Mouse (Mus musculus): Measurements from ENCODE around the gene Popdc3.
"Not testable (repeated sequence)": the region's sequence is repeated elsewhere in the genome, so short reads cannot be mapped to it uniquely, and the experiment has no call there.

The Popdc3 gene

GRCm38 (mm10) chr10:45177798-45178197 lies at the start of gene Popdc3:
TSS of gene Popdc3 (plus strand) at chr10:45178098.
- DNase-seq (ENCODE audit: low spot score in 2 of 2): not testable (repeated sequence)

GRCm38 (mm10) chr10:45129105-45129504 lies 48.8 kb upstream of the Popdc3 start:
- DNase-seq (ENCODE audit: low spot score in 2 of 2): no peak

DNA sequence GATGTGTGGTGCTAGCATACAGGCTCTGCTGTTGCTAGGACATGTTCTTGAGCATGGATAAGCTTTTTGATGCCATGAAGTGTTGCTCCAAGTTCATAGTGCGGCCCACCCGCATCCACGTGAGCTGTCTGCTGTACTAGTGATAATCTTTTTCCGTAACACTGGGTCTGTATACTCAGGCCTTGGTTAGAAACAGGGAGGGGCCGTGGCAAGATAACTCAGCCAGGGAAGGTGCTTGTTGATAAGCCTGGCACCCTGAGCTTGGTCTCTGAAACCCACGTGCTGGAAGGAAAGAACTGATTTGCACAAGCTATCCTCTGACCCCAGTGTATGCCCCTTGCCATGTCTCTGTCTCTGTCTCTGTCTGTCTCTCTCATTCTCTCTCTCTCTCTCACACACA lies 47.9 kb upstream of the Popdc3 start:
- DNase-seq (ENCODE audit: low spot score in 2 of 2): no peak

GRCm38 (mm10) chr10:45132371-45132770 lies 45.5 kb upstream of the Popdc3 start:
- no peak for DNase-seq (ENCODE audit: low spot score in 2 of 2)

DNA sequence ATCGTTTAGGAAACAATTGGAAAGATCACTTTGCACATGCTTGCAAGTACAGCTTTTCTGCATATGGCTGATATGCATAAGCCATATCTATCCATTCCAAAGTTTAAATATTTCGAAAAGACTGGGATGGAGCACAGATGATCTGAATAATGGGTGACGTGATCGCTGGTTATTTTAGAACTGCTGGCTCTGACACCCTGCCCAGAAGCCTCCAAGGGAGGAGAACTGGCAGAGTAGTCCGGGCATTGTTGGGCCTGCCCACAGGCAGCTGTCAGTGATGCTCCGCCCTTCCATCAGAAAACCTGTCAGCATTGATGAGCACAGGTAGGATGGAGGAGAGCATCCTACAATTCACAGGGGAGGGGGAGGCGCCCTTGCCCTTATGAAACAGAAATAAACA lies 41.1 kb upstream of the Popdc3 start:
- DNase-seq (ENCODE audit: low spot score in 2 of 2): no peak

GRCm38 (mm10) chr10:45139910-45140309 lies 38.0 kb upstream of the Popdc3 start:
- DNase-seq (ENCODE audit: low spot score in 2 of 2): no peak

DNA sequence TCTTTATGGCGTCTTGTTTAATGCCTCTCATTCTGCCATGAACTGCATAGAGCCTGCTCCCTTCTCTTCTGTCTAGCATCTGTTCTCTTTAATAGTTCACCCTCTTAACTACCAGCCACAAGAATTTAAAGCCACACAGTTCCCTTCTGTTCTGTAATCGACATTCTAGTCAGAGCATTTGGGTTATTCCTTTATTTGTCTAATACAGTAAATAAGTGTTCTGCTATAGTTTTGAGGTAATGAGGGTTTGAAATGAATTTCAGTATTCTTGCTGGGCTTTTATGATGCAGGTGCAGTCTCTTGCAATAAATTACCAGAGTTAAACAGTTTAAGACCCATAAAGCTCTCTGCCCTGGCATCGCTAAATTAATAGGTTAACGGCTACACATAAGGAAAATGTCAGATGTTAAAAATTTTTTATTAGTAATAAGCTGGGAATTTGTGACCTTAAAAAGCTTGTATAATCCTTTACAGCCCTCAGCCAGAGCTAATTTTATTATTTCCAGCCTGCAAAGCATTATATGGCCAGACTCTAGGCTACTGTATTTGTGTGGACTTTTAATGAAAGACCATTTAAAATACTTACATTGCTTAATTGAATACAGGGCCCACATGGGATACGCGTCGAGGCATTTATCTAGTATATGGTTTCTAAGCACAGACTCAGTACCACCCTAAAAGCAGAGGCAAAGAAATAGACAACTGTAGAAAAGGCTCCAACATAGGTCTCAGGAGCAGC lies 37.3 kb upstream of the Popdc3 start:
- no peak for DNase-seq (ENCODE audit: low spot score in 2 of 2)

DNA sequence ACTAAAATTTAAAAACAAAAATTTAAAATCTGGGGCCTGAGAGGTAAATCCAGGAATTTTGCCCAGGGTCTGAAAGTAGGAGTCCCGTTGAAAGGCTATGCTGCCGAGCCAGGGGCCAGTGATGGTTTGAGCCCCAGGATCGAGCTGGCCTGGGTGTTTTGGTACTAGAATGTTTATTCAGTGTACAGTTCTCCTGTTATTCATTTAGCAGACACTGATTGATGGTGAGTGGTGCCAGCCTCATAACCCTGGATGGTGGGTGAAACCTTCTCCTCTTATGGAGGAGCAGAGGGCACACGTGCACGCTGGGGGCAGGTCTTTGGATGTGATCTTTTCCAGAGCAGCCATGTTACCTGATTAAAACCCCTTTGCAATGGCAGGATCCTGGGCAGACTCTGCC lies 35.5 kb upstream of the Popdc3 start:
- DNase-seq (ENCODE audit: low spot score in 2 of 2): no peak

- DNase-seq (ENCODE audit: low spot score in 2 of 2): no peak
These were observed 33.7 kb upstream of the Popdc3 start for GRCm38 (mm10) chr10:45144038-45144817.

- DNase-seq (ENCODE audit: low spot score in 2 of 2): no peak
These were observed 31.1 kb upstream of the Popdc3 start for GRCm38 (mm10) chr10:45146821-45147220.

- DNase-seq (ENCODE audit: low spot score in 2 of 2): no peak
These were observed 26.8 kb upstream of the Popdc3 start for GRCm38 (mm10) chr10:45151137-45151536.

DNA sequence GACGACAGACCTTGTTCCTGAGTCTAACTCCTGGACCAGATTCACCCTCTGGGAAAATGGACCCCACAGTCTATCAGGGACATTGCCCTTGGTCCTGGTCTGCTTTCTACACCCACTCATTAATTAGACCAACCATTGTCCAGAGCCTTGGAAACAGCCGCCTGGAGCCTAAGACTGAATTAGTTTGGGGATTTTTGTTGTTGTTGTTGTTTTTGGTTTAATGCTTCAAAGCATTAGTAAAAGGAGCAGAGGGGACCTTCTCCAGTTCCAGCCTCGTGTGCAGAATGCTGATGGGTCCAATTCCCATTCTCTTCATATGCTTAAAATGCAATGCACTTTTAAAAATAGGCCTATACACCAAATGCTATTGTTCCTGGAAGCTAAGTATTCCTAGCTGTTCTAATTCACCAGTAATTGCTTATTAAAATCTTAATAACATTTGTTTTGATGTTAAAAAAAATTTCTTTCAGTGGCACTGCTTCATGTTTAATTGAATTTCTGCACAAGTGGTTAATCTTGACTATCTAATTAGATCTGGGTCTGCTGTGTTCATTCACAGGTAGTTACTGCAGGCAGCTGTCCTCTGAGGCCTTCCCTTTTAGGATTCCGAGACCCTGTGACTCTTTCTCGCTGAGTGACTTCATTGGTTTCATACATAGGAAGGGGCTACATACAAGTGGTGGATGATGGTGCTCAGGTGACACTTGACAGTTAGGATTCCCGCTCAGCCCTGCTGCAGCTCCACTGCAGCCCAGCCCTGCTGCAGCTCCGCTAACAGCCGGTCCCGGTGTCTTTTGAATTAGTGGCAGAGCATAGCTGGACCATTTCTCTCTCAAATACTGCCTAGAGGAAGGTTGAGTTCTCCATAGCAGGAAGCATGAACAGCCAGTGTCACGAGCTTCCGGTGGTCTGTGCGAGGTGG lies 25.9 kb upstream of the Popdc3 start:
- DNase-seq (ENCODE audit: low spot score in 2 of 2): no peak

DNA sequence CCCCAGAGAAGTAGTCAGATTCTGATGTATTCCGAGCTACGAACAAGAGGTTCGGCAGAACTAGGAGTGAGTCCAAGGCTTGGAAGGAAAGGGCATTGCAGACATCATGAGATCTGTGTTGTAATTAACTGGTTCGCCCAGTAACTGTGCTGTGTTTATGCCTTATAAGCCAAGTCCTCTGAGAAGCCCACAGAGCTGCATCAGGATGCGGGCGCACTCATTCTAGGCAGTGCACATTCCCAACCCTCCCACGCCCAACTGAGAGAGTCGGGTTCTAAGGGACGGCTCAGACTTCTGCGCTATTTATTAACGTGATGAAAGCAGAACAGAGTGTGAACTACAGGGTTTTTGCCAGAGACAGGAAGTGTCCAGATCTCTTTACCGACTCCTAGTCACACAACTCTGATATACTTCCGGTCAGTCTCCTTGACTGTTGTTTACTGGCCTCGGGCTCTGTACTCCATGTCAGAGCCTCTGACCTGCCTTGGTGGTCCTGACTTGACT lies 23.3 kb upstream of the Popdc3 start:
- DNase-seq (ENCODE audit: low spot score in 2 of 2): no peak

GRCm38 (mm10) chr10:45165851-45166250 lies 12.0 kb upstream of the Popdc3 start:
- DNase-seq (ENCODE audit: low spot score in 2 of 2): no peak

GRCm38 (mm10) chr10:45173927-45174326 lies 4.0 kb upstream of the Popdc3 start:
- no peak for DNase-seq (ENCODE audit: low spot score in 2 of 2)

DNA sequence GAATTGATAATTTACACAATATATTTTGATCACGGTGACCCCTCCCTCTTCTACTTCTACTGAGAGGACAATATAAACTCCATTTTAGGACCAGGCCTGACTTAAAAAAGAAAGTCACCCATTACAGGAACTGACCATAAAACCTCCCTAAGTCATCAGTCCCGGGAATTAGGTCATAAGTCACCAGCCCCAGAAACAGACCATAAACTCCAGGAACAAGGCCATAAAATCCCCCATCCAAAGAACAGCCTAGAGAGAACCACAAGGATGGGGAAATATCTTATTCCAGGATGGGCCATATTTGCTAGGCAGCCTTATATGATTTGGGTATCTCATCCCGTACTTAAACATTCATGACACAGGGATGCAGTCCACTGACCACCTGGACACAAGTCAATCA lies 3.6 kb upstream of the Popdc3 start:
- no peak for DNase-seq (ENCODE audit: low spot score in 2 of 2)

DNA sequence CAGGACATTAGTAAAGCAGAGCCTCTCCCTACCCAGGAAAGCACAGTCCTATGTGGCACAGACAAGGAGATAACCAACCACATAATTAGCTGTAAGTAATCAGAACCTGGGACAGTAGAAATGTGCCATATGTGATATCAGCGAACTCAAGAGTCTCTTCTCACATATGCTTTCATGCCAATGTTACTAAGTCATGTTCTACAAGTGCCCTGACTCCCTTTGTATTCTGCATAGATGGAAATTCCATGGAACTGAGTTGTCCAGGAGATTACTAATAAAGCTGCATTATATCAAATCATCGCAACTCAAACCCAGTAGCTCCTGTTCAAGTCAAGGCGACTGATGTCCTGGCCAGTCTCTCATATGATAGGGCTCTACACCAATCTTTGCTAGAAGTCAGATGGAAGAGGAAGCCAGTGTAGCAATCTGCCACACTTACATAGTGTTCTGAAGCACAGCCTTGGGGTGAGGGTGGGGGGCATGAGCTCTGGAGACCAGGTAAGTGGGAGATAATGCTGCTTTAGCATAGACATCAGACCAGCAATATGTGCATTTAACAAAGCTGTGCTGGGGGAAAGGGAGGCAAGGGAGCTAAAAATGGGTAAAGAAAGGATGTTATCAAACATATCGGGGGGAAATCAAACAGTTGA lies 2.9 kb downstream of the Popdc3 start:
- DNase-seq (ENCODE audit: low spot score in 2 of 2): no peak

DNA sequence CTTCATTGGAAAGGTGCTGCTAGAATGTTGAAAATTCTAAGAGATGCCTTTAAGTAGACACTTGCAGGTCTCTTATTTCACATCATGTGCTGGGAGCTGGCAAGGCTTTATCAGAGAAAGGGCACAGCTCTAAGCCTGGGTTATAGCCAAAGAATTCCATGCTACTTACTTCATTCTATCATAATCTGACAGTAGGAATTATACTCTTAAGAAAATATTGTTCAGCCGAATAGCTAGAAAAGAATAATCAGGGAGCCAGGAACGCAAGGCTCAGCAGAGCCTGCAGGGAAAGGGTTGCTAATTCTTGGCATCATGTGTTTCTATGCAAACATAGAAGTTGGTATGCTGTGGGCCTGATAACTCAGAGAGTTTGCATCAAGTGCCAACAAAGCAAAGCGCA lies 3.4 kb downstream of the Popdc3 start:
- no peak for DNase-seq (ENCODE audit: low spot score in 2 of 2)

DNA sequence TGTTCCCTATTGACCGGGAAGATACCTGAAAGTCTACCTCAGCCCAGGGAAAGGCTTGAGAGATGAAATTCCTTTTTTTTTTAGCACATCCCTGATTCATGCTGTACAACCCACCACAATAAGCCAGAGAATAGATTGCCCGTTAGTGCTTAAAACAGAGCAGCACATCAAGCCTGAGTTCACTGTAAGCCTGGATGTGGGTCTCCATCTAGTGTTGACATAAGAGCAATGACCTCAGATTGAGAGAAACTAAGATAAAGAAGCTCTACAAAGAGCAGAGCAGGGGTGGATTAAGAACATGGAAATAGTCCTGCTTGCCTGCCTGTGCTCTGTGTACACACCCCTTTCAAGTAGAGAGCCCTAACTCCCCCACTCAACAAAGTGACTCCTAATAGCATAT lies 7.6 kb downstream of the Popdc3 start:
- no peak for DNase-seq (ENCODE audit: low spot score in 2 of 2)

GRCm38 (mm10) chr10:45193330-45194310 lies 15.7 kb downstream of the Popdc3 start:
- DNase-seq (ENCODE audit: low spot score in 2 of 2): no peak

All from frontal cortex, postnatal 10 days (tissue).